Comparison of ENCODE assay signal across 16 mouse cellular contexts in genomic region chrX:167434883-167435282, GRCm38 (mm10).
"Had no signal": no experiment of that assay in that cellular context is flagged by ENCODE, and none has a peak within 500 bp of the region (broad histone marks: within the 10 kb centered on the region; RNA-seq: fewer than 3 reads in every experiment).

No protein-coding gene starts in this region.

- DNase-seq: kidney, adult 18-20 months; kidney, postnatal 25 days; layer of hippocampus, adult 9-11 months; liver; liver, embryonic 13.5 days; lung, adult 2 months; lung, postnatal 14 days; thymus, adult 18-20 months; thymus, postnatal 36 days had no signal

- H3K27me3 ChIP-seq: limb, embryonic 13.5 days; liver, embryonic 13.5 days; midbrain, embryonic 12.5 days; midbrain, embryonic 15.5 days; stomach, embryonic 15.5 days had no signal

- H3K9ac ChIP-seq: limb, embryonic 13.5 days; liver, embryonic 13.5 days; midbrain, embryonic 12.5 days; midbrain, embryonic 15.5 days; stomach, embryonic 15.5 days had no signal

- ATAC-seq: midbrain, embryonic 15.5 days had no signal

- H3K4me3 ChIP-seq: layer of hippocampus, adult 2 months; limb, embryonic 10.5 days; limb, embryonic 13.5 days; liver, embryonic 13.5 days; midbrain, embryonic 12.5 days; midbrain, embryonic 15.5 days; stomach, embryonic 15.5 days had no signal

- H3K27ac ChIP-seq: kidney, postnatal 0 days; layer of hippocampus, adult 2 months; limb, embryonic 10.5 days; limb, embryonic 13.5 days; liver, embryonic 13.5 days; midbrain, embryonic 12.5 days; midbrain, embryonic 15.5 days; stomach, embryonic 15.5 days had no signal

- H3K36me3 ChIP-seq: limb, embryonic 10.5 days; limb, embryonic 13.5 days; liver, embryonic 13.5 days; midbrain, embryonic 12.5 days; midbrain, embryonic 15.5 days; stomach, embryonic 15.5 days had no signal

- H3K4me1 ChIP-seq: limb, embryonic 10.5 days; limb, embryonic 13.5 days; liver, embryonic 13.5 days; midbrain, embryonic 12.5 days; midbrain, embryonic 15.5 days; stomach, embryonic 15.5 days had no signal

- H3K9me3 ChIP-seq: limb, embryonic 10.5 days; limb, embryonic 13.5 days; liver, embryonic 13.5 days; midbrain, embryonic 12.5 days; midbrain, embryonic 15.5 days; stomach, embryonic 15.5 days had no signal

- H3K4me2 ChIP-seq: limb, embryonic 13.5 days; liver, embryonic 13.5 days; midbrain, embryonic 12.5 days; midbrain, embryonic 15.5 days; stomach, embryonic 15.5 days had no signal
